Mouse (Mus musculus) CH12.LX (cell line): ENCODE results near the gene Bcr. TPM values are rescaled to one million over a fixed set of nuclear protein-coding genes. Genes with fewer than 3 reads are reported as not detected.

Experiments used
- DNase-seq: peaks from one replicate; pipeline ENCODE4 v3.0.0-alpha.2; 2013; ENCODE audit errors: extremely low read depth
- H3K27ac ChIP-seq: 2 replicates; pipeline ENCODE4 v1.5.1; 2012; ENCODE audit warnings: low read depth, mild to moderate bottlenecking, control low read depth, moderate library complexity; ENCODE audit not compliant: insufficient read depth
- H3K27me3 ChIP-seq: replicated peaks from 2 replicates; pipeline ENCODE3; 2012; ENCODE audit warnings: inconsistent platforms
- H3K36me3 ChIP-seq, 2 experiments: replicated peaks in 1 of 2; 2 replicates each; pipeline versions ENCODE3 to v1.6.1; 2012; ENCODE audit warnings: inconsistent platforms in 1 of 2, low read length in 1 of 2, mild to moderate bottlenecking in 1 of 2, mixed read lengths in 1 of 2, moderate library complexity in 1 of 2; ENCODE audit not compliant: control insufficient read depth in 1 of 2, insufficient read depth in 1 of 2
- H3K4me1 ChIP-seq, 2 experiments: 2 replicates each; pipeline ENCODE4 v1.6.1; 2012; ENCODE audit warnings: inconsistent platforms in 1 of 2, moderate library complexity in 1 of 2; ENCODE audit not compliant: insufficient read depth in 2 of 2, control insufficient read depth in 1 of 2
- H3K4me2 ChIP-seq: 2 replicates; pipeline ENCODE4 v1.6.1; 2012; ENCODE audit warnings: low read depth, mild to moderate bottlenecking, control low read depth; ENCODE audit not compliant: poor library complexity, insufficient read depth, severe bottlenecking
- H3K4me3 ChIP-seq, 3 experiments: fragments of 150-350 bp in 1 of 3; sonication (generic) in 1 of 3; replicated peaks in 1 of 3; 2 replicates each; pipeline versions ENCODE3 to v1.5.1; 2011 to 2012; ENCODE audit warnings: low read depth in 2 of 3, low read length in 2 of 3, mild to moderate bottlenecking in 2 of 3, moderate library complexity in 2 of 3, control low read depth in 1 of 3, improper control_type of control experiment in 1 of 3, inconsistent platforms in 1 of 3, mixed read lengths in 1 of 3; ENCODE audit not compliant: poor library complexity in 1 of 3
- H3K79me2 ChIP-seq: replicated peaks from 2 replicates; pipeline ENCODE4 v1.6.1; 2012; ENCODE audit warnings: mild to moderate bottlenecking, moderate library complexity; ENCODE audit not compliant: control insufficient read depth, poor library complexity, insufficient read depth, severe bottlenecking; ENCODE audit errors: extremely low read depth
- H3K9ac ChIP-seq: 2 replicates; pipeline ENCODE4 v1.6.1; 2012; ENCODE audit warnings: low read depth, mild to moderate bottlenecking, control low read depth, moderate library complexity; ENCODE audit not compliant: insufficient read depth
- H3K9me3 ChIP-seq: replicated peaks from 2 replicates; pipeline ENCODE3; 2012; ENCODE audit warnings: low read length, inconsistent platforms, mixed read lengths
- BHLHE40 ChIP-seq: IDR thresholded peaks from 2 replicates; pipeline ENCODE4 v1.6.1; 2011; ENCODE audit warnings: mild to moderate bottlenecking, low read depth, low read length, improper control_type of control experiment
- CHD1 ChIP-seq: IDR thresholded peaks from 2 replicates; pipeline ENCODE4 v1.6.1; 2012; ENCODE audit warnings: low read depth, low read length, improper control_type of control experiment, inconsistent platforms
- CTCF ChIP-seq, 2 experiments: IDR thresholded peaks in 1 of 2; conservative IDR thresholded peaks in 1 of 2; 2 replicates each; pipeline ENCODE4 v1.5.1; 2011 to 2012; ENCODE audit warnings: low read depth in 2 of 2, low read length in 2 of 2, improper control_type of control experiment in 1 of 2, inconsistent platforms in 1 of 2, mild to moderate bottlenecking in 1 of 2, moderate library complexity in 1 of 2
- E2F4 ChIP-seq: IDR thresholded peaks from 2 replicates; pipeline ENCODE4 v1.6.1; 2011; ENCODE audit warnings: low read depth, low read length, improper control_type of control experiment; ENCODE audit not compliant: insufficient replicate concordance
- ELF1 ChIP-seq: IDR thresholded peaks from 2 replicates; pipeline ENCODE4 v1.6.1; 2014; ENCODE audit warnings: low read depth, mild to moderate bottlenecking, inconsistent platforms, low read length, improper control_type of control experiment
- EP300 ChIP-seq: IDR thresholded peaks from 2 replicates; pipeline ENCODE4 v1.6.1; 2011; ENCODE audit warnings: low read length, improper control_type of control experiment
- GABPA ChIP-seq: IDR thresholded peaks from 2 replicates; pipeline ENCODE4 v1.6.1; 2012; ENCODE audit warnings: low read depth, low read length, improper control_type of control experiment, inconsistent platforms; ENCODE audit not compliant: insufficient replicate concordance
- HCFC1 ChIP-seq: IDR thresholded peaks from 2 replicates; pipeline ENCODE4 v1.6.1; 2012; ENCODE audit warnings: low read depth, mild to moderate bottlenecking, inconsistent platforms, low read length, improper control_type of control experiment
- IRF4 ChIP-seq: IDR thresholded peaks from 2 replicates; pipeline ENCODE4 v1.6.1; 2014; ENCODE audit warnings: low read depth, mild to moderate bottlenecking, inconsistent platforms, low read length, improper control_type of control experiment
- JUN ChIP-seq: IDR thresholded peaks from 2 replicates; pipeline ENCODE4 v1.6.1; 2011; ENCODE audit warnings: low read depth, mild to moderate bottlenecking, low read length, improper control_type of control experiment, moderate library complexity; ENCODE audit not compliant: insufficient read depth
- JUND ChIP-seq: conservative IDR thresholded peaks from 2 replicates; pipeline ENCODE4 v1.6.1; 2011; ENCODE audit warnings: low read depth, low read length, improper control_type of control experiment
- KAT2A ChIP-seq: IDR thresholded peaks from 2 replicates; pipeline ENCODE4 v1.6.1; 2012; ENCODE audit warnings: low read length, improper control_type of control experiment, inconsistent platforms; ENCODE audit not compliant: insufficient replicate concordance
- MAX ChIP-seq: IDR thresholded peaks from 2 replicates; pipeline ENCODE4 v1.6.1; 2011; ENCODE audit warnings: low read length, improper control_type of control experiment
- MAZ ChIP-seq: IDR thresholded peaks from 2 replicates; pipeline ENCODE4 v1.6.1; 2012; ENCODE audit warnings: low read depth, mild to moderate bottlenecking, inconsistent platforms, low read length, improper control_type of control experiment, moderate library complexity
- MXI1 ChIP-seq: IDR thresholded peaks from 2 replicates; pipeline ENCODE4 v1.6.1; 2011; ENCODE audit warnings: mild to moderate bottlenecking, low read depth, low read length, improper control_type of control experiment
- MYC ChIP-seq: IDR thresholded peaks from 2 replicates; pipeline ENCODE4 v1.6.1; 2011; ENCODE audit warnings: low read depth, mild to moderate bottlenecking, improper control_type of control experiment, low read length
- NELFE ChIP-seq: IDR thresholded peaks from 2 replicates; pipeline ENCODE4 v1.6.1; 2011; ENCODE audit warnings: low read depth, low read length, improper control_type of control experiment
- NRF1 ChIP-seq: IDR thresholded peaks from 2 replicates; pipeline ENCODE4 v1.6.1; 2014; ENCODE audit warnings: low read depth, mild to moderate bottlenecking, inconsistent platforms, low read length, improper control_type of control experiment, moderate library complexity
- PAX5 ChIP-seq: IDR thresholded peaks from 2 replicates; pipeline ENCODE4 v1.6.1; 2012; ENCODE audit warnings: low read length, inconsistent platforms, mixed read lengths
- RCOR1 ChIP-seq: conservative IDR thresholded peaks from 2 replicates; pipeline ENCODE4 v1.6.1; 2012; ENCODE audit warnings: low read depth, mild to moderate bottlenecking, inconsistent platforms, low read length, improper control_type of control experiment
- SMC3 ChIP-seq: IDR thresholded peaks from 2 replicates; pipeline ENCODE4 v1.6.1; 2011; ENCODE audit warnings: low read depth, low read length, improper control_type of control experiment
- TCF12 ChIP-seq: IDR thresholded peaks from 2 replicates; pipeline ENCODE4 v1.6.1; 2014; ENCODE audit warnings: low read depth, mild to moderate bottlenecking, inconsistent platforms, low read length, improper control_type of control experiment
- USF2 ChIP-seq: conservative IDR thresholded peaks from 2 replicates; pipeline ENCODE4 v1.6.1; 2011; ENCODE audit warnings: low read depth, low read length, improper control_type of control experiment
- ZKSCAN1 ChIP-seq: IDR thresholded peaks from 2 replicates; pipeline ENCODE4 v1.6.1; 2012; ENCODE audit warnings: low read depth, inconsistent platforms, low read length, improper control_type of control experiment, borderline replicate concordance
- ZNF384 ChIP-seq: IDR thresholded peaks from 2 replicates; pipeline ENCODE4 v1.6.1; 2012; ENCODE audit warnings: low read depth, low read length, improper control_type of control experiment, inconsistent platforms
- dilution Hi-C: fragments of 300-500 bp; cut with MboI; formaldehyde crosslinking; loops from 2 replicates; pipeline ENCODE4 v1.14.3; 2020; ENCODE audit warnings: low sequenced_read_pairs; ENCODE audit not compliant: extremely low pct_unique_long_range_greater_than_20kb, extremely low pct_ligation_motif_present
- in situ Hi-C: fragments of 300-500 bp; cut with MboI; formaldehyde crosslinking; loops from 3 replicates; pipeline ENCODE4 v1.14.3; 2019; ENCODE audit warnings: low sequenced_read_pairs, low pct_ligation_motif_present, low pct_unique_long_range_greater_than_20kb, mixed read lengths
- polyA plus RNA-seq: library from polyadenylated mRNA; unstranded; fragments of >175 nt; gene quantifications from 2 replicates; pipeline ENCODE4 v1.2.1, GENCODE M21; 2012; ENCODE audit warnings: low read depth; ENCODE audit not compliant: insufficient read length
- total RNA-seq, 2 experiments: library from RNA; depleted of rRNA; stranded (reverse); fragments of 300-350 nt in 1 of 2; fragments of >200 nt in 1 of 2; gene quantifications; 2 replicates each; pipeline ENCODE4 v1.2.3; 2012 to 2014

Bcr gene
- total and polyA plus RNA-seq, 3 experiments: 4.0 to 22.1 (median 20.0) TPM

- no peak overlapping the region for H3K9ac ChIP-seq
- dilution Hi-C loops (no loop called here), in situ Hi-C loops (no loop called here)
- no peaks in the 10 kb centered on the region for H3K27me3 ChIP-seq
- peaks cover 39 to 92% of the 10 kb centered on the region in 2 experiments for H3K36me3 ChIP-seq
- peaks cover 9 to 32% of the 10 kb centered on the region in 2 experiments for H3K4me1 ChIP-seq
- no peak overlapping the region for H3K4me2 ChIP-seq
- DNase-seq: peak; percentile 87
- TF ChIP-seq KAT2A (no peak), CHD1 (no peak), BHLHE40 (0 out of 2 replicates have a peak, but pooled peaks have one; percentile 4), ZNF384 (no peak), RCOR1 (no peak), GABPA (no peak), SMC3 (no peak; the same call in 1 of the 2 replicates), MYC (peak; percentile 33; the same call in 1 of the 2 replicates), EP300 (no peak; the same call in 1 of the 2 replicates), JUND (no peak), TCF12 (no peak; the same call in 1 of the 2 replicates), NELFE (no peak), IRF4 (no peak), MAX (peak; percentile 49), CTCF (conservative IDR thresholded peaks at IDR 0.05 in 1 of 2, IDR thresholded peaks at IDR 0.05 in 1 of 2; ENCODE audit: low read depth in 2 of 2, low read length in 2 of 2) (peak in 1 of 2 experiments; percentile 34; a peak in 2 of 4 replicates), USF2 (no peak), JUN (no peak), ELF1 (no peak), PAX5 (no peak), ZKSCAN1 (no peak), HCFC1 (no peak), MAZ (no peak)
- peak overlapping the region; percentile 22; the same call in 1 of the 2 replicates for H3K27ac ChIP-seq
- no peaks in the 10 kb centered on the region for H3K79me2 ChIP-seq
- no peak overlapping the region for H3K4me3 ChIP-seq
- peaks cover 2% of the 10 kb centered on the region for H3K9me3 ChIP-seq
Observed at GRCm38 (mm10) chr10:75137148-75137547, 76.8 kb downstream of the Bcr start.

- H3K36me3 ChIP-seq: peaks cover 45 to 91% of the 10 kb centered on the region in 2 experiments
- in situ Hi-C loops: no loop called here
- no peak overlapping the region for H3K27ac ChIP-seq
Observed at GRCm38 (mm10) chr10:75145221-75145620, 84.8 kb downstream of the Bcr start.

More at GRCm38 (mm10) chr10:75145221-75145620, 84.8 kb downstream of the Bcr start:
- Histone ChIP-seq H3K4me1 (peaks cover 0 to 27% of the 10 kb centered on the region in 2 experiments; a peak in 2 of 4 replicates), H3K79me2 (no peaks in the 10 kb centered on the region), H3K4me3 (no peak overlapping the region), H3K9ac (no peak overlapping the region), H3K4me2 (no peak overlapping the region), H3K27me3 (no peaks in the 10 kb centered on the region), H3K9me3 (no peaks in the 10 kb centered on the region)
- no peak for TF ChIP-seq MXI1
- TF ChIP-seq IRF4: no peak
- no peak for TF ChIP-seq MAX
- no peak for TF ChIP-seq PAX5
- no peak for TF ChIP-seq E2F4
- TF ChIP-seq GABPA: no peak
- no peak for TF ChIP-seq JUND
- no peak for TF ChIP-seq NRF1
- dilution Hi-C loops: no loop called here
- DNase-seq: no peak
